Mouse (Mus musculus) kidney, adult 2 months (tissue): ENCODE measurements around the gene Zbtb44.

ENCODE experiments used
- CTCF ChIP-seq: fragments of 200-500 bp; conservative IDR thresholded peaks from 2 replicates; pipeline ENCODE4 v1.5.1; 2011; ENCODE audit warnings: low read depth, mild to moderate bottlenecking, control low read depth, low read length, moderate library complexity, mixed read lengths; ENCODE audit not compliant: insufficient read depth, insufficient read length
- POLR2A ChIP-seq: fragments of 200-500 bp; IDR thresholded peaks from one replicate; pipeline ENCODE4 v1.6.1; 2011; ENCODE audit warnings: low read depth, low read length, control low read depth

GRCm38 (mm10) chr9:31092833-31093195 lies 62.4 kb downstream of the Zbtb44 start:
- TF ChIP-seq CTCF = no peak
- no peak for TF ChIP-seq POLR2A
